Mouse (Mus musculus) CH12.LX (cell line): Measurements from ENCODE around the gene Arhgef40. TPM values are rescaled to one million over a fixed set of nuclear protein-coding genes. Genes with fewer than 3 reads are reported as not detected.

Experiments used
- DNase-seq: peaks from one replicate; pipeline ENCODE4 v3.0.0-alpha.2; 2013; ENCODE audit errors: extremely low read depth
- H3K27ac ChIP-seq: 2 replicates; pipeline ENCODE4 v1.5.1; 2012; ENCODE audit warnings: low read depth, mild to moderate bottlenecking, control low read depth, moderate library complexity; ENCODE audit not compliant: insufficient read depth
- H3K27me3 ChIP-seq: replicated peaks from 2 replicates; pipeline ENCODE3; 2012; ENCODE audit warnings: inconsistent platforms
- H3K36me3 ChIP-seq, 2 experiments: replicated peaks in 1 of 2; 2 replicates each; pipeline versions ENCODE3 to v1.6.1; 2012; ENCODE audit warnings: inconsistent platforms in 1 of 2, low read length in 1 of 2, mild to moderate bottlenecking in 1 of 2, mixed read lengths in 1 of 2, moderate library complexity in 1 of 2; ENCODE audit not compliant: control insufficient read depth in 1 of 2, insufficient read depth in 1 of 2
- H3K4me1 ChIP-seq, 2 experiments: 2 replicates each; pipeline ENCODE4 v1.6.1; 2012; ENCODE audit warnings: inconsistent platforms in 1 of 2, moderate library complexity in 1 of 2; ENCODE audit not compliant: insufficient read depth in 2 of 2, control insufficient read depth in 1 of 2
- H3K4me2 ChIP-seq: 2 replicates; pipeline ENCODE4 v1.6.1; 2012; ENCODE audit warnings: low read depth, mild to moderate bottlenecking, control low read depth; ENCODE audit not compliant: poor library complexity, insufficient read depth, severe bottlenecking
- H3K4me3 ChIP-seq, 3 experiments: fragments of 150-350 bp in 1 of 3; sonication (generic) in 1 of 3; replicated peaks in 1 of 3; 2 replicates each; pipeline versions ENCODE3 to v1.5.1; 2011 to 2012; ENCODE audit warnings: low read depth in 2 of 3, low read length in 2 of 3, mild to moderate bottlenecking in 2 of 3, moderate library complexity in 2 of 3, control low read depth in 1 of 3, improper control_type of control experiment in 1 of 3, inconsistent platforms in 1 of 3, mixed read lengths in 1 of 3; ENCODE audit not compliant: poor library complexity in 1 of 3
- H3K79me2 ChIP-seq: replicated peaks from 2 replicates; pipeline ENCODE4 v1.6.1; 2012; ENCODE audit warnings: mild to moderate bottlenecking, moderate library complexity; ENCODE audit not compliant: control insufficient read depth, poor library complexity, insufficient read depth, severe bottlenecking; ENCODE audit errors: extremely low read depth
- H3K9ac ChIP-seq: 2 replicates; pipeline ENCODE4 v1.6.1; 2012; ENCODE audit warnings: low read depth, mild to moderate bottlenecking, control low read depth, moderate library complexity; ENCODE audit not compliant: insufficient read depth
- H3K9me3 ChIP-seq: replicated peaks from 2 replicates; pipeline ENCODE3; 2012; ENCODE audit warnings: low read length, inconsistent platforms, mixed read lengths
- BHLHE40 ChIP-seq: IDR thresholded peaks from 2 replicates; pipeline ENCODE4 v1.6.1; 2011; ENCODE audit warnings: mild to moderate bottlenecking, low read depth, low read length, improper control_type of control experiment
- CHD1 ChIP-seq: IDR thresholded peaks from 2 replicates; pipeline ENCODE4 v1.6.1; 2012; ENCODE audit warnings: low read depth, low read length, improper control_type of control experiment, inconsistent platforms
- CTCF ChIP-seq, 2 experiments: IDR thresholded peaks in 1 of 2; conservative IDR thresholded peaks in 1 of 2; 2 replicates each; pipeline ENCODE4 v1.5.1; 2011 to 2012; ENCODE audit warnings: low read depth in 2 of 2, low read length in 2 of 2, improper control_type of control experiment in 1 of 2, inconsistent platforms in 1 of 2, mild to moderate bottlenecking in 1 of 2, moderate library complexity in 1 of 2
- ELF1 ChIP-seq: IDR thresholded peaks from 2 replicates; pipeline ENCODE4 v1.6.1; 2014; ENCODE audit warnings: low read depth, mild to moderate bottlenecking, inconsistent platforms, low read length, improper control_type of control experiment
- HCFC1 ChIP-seq: IDR thresholded peaks from 2 replicates; pipeline ENCODE4 v1.6.1; 2012; ENCODE audit warnings: low read depth, mild to moderate bottlenecking, inconsistent platforms, low read length, improper control_type of control experiment
- IRF4 ChIP-seq: IDR thresholded peaks from 2 replicates; pipeline ENCODE4 v1.6.1; 2014; ENCODE audit warnings: low read depth, mild to moderate bottlenecking, inconsistent platforms, low read length, improper control_type of control experiment
- JUN ChIP-seq: IDR thresholded peaks from 2 replicates; pipeline ENCODE4 v1.6.1; 2011; ENCODE audit warnings: low read depth, mild to moderate bottlenecking, low read length, improper control_type of control experiment, moderate library complexity; ENCODE audit not compliant: insufficient read depth
- JUND ChIP-seq: conservative IDR thresholded peaks from 2 replicates; pipeline ENCODE4 v1.6.1; 2011; ENCODE audit warnings: low read depth, low read length, improper control_type of control experiment
- MAX ChIP-seq: IDR thresholded peaks from 2 replicates; pipeline ENCODE4 v1.6.1; 2011; ENCODE audit warnings: low read length, improper control_type of control experiment
- MEF2A ChIP-seq: IDR thresholded peaks from 2 replicates; pipeline ENCODE4 v1.6.1; 2014; ENCODE audit warnings: low read depth, mild to moderate bottlenecking, inconsistent platforms, low read length, improper control_type of control experiment, borderline replicate concordance
- MXI1 ChIP-seq: IDR thresholded peaks from 2 replicates; pipeline ENCODE4 v1.6.1; 2011; ENCODE audit warnings: mild to moderate bottlenecking, low read depth, low read length, improper control_type of control experiment
- MYC ChIP-seq: IDR thresholded peaks from 2 replicates; pipeline ENCODE4 v1.6.1; 2011; ENCODE audit warnings: low read depth, mild to moderate bottlenecking, improper control_type of control experiment, low read length
- NELFE ChIP-seq: IDR thresholded peaks from 2 replicates; pipeline ENCODE4 v1.6.1; 2011; ENCODE audit warnings: low read depth, low read length, improper control_type of control experiment
- NRF1 ChIP-seq: IDR thresholded peaks from 2 replicates; pipeline ENCODE4 v1.6.1; 2014; ENCODE audit warnings: low read depth, mild to moderate bottlenecking, inconsistent platforms, low read length, improper control_type of control experiment, moderate library complexity
- PAX5 ChIP-seq: IDR thresholded peaks from 2 replicates; pipeline ENCODE4 v1.6.1; 2012; ENCODE audit warnings: low read length, inconsistent platforms, mixed read lengths
- POLR2A ChIP-seq: IDR thresholded peaks from 2 replicates; pipeline ENCODE4 v1.6.1; 2011; ENCODE audit warnings: low read depth, mild to moderate bottlenecking, improper control_type of control experiment, low read length
- RAD21 ChIP-seq: IDR thresholded peaks from 2 replicates; pipeline ENCODE4 v1.6.1; 2011; ENCODE audit warnings: low read depth, mild to moderate bottlenecking, low read length, improper control_type of control experiment, moderate library complexity
- RCOR1 ChIP-seq: conservative IDR thresholded peaks from 2 replicates; pipeline ENCODE4 v1.6.1; 2012; ENCODE audit warnings: low read depth, mild to moderate bottlenecking, inconsistent platforms, low read length, improper control_type of control experiment
- UBTF ChIP-seq: IDR thresholded peaks from 2 replicates; pipeline ENCODE4 v1.6.1; 2012; ENCODE audit warnings: low read depth, mild to moderate bottlenecking, inconsistent platforms, low read length, improper control_type of control experiment, moderate library complexity
- USF1 ChIP-seq: IDR thresholded peaks from 2 replicates; pipeline ENCODE4 v1.6.1; 2014; ENCODE audit warnings: low read depth, mild to moderate bottlenecking, inconsistent platforms, low read length, improper control_type of control experiment
- USF2 ChIP-seq: conservative IDR thresholded peaks from 2 replicates; pipeline ENCODE4 v1.6.1; 2011; ENCODE audit warnings: low read depth, low read length, improper control_type of control experiment
- ZMIZ1 ChIP-seq: IDR thresholded peaks from 2 replicates; pipeline ENCODE4 v1.6.1; 2012; ENCODE audit warnings: low read depth, mild to moderate bottlenecking, inconsistent platforms, low read length, improper control_type of control experiment
- ZNF384 ChIP-seq: IDR thresholded peaks from 2 replicates; pipeline ENCODE4 v1.6.1; 2012; ENCODE audit warnings: low read depth, low read length, improper control_type of control experiment, inconsistent platforms
- dilution Hi-C: fragments of 300-500 bp; cut with MboI; formaldehyde crosslinking; loops from 2 replicates; pipeline ENCODE4 v1.14.3; 2020; ENCODE audit warnings: low sequenced_read_pairs; ENCODE audit not compliant: extremely low pct_unique_long_range_greater_than_20kb, extremely low pct_ligation_motif_present
- in situ Hi-C: fragments of 300-500 bp; cut with MboI; formaldehyde crosslinking; loops from 3 replicates; pipeline ENCODE4 v1.14.3; 2019; ENCODE audit warnings: low sequenced_read_pairs, low pct_ligation_motif_present, low pct_unique_long_range_greater_than_20kb, mixed read lengths
- polyA plus RNA-seq: library from polyadenylated mRNA; unstranded; fragments of >175 nt; gene quantifications from 2 replicates; pipeline ENCODE4 v1.2.1, GENCODE M21; 2012; ENCODE audit warnings: low read depth; ENCODE audit not compliant: insufficient read length
- total RNA-seq, 2 experiments: library from RNA; depleted of rRNA; stranded (reverse); fragments of 300-350 nt in 1 of 2; fragments of >200 nt in 1 of 2; gene quantifications; 2 replicates each; pipeline ENCODE4 v1.2.3; 2012 to 2014

Arhgef40 gene
- total and polyA plus RNA-seq, 3 experiments = 0.62 to 3.8 (median 1.1) TPM

DNA sequence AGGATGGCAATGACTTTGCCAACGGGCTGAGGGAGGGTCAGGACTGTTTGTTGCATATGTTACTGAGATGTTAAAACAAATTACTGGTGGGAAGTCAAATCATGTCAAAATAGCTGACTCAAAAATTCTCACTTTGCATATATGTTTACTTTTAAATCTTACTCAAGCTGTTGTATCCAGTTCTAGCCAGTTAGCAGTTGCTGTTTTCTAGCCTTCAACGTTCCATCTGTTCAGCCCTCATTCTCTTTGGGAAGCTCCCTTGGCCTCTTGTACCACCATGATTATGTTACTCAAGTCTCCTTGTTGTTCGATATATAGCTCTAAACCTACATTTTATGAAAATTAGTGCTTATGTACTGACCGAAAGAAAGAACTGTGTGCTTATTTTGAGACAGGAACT is 41.8 kb downstream of the Arhgef40 start:
- dilution Hi-C loops = no loop called here
- no peak for TF ChIP-seq HCFC1
- TF ChIP-seq PAX5 = no peak
- no peak for TF ChIP-seq POLR2A
- no peak for TF ChIP-seq JUN
- DNase-seq = no peak

GRCm38 (mm10) chr14:52035926-52036325 is 51.4 kb downstream of the Arhgef40 start:
- DNase-seq = no peak
- H3K9ac ChIP-seq = no peak overlapping the region
- no peaks in the 10 kb centered on the region for H3K9me3 ChIP-seq
- no peaks in the 10 kb centered on the region for H3K79me2 ChIP-seq
- in situ Hi-C loops (no loop called here), dilution Hi-C loops (no loop called here)
- H3K4me1 ChIP-seq = no peaks in the 10 kb centered on the region
- no peak overlapping the region for H3K4me2 ChIP-seq
- peaks cover 3% of the 10 kb centered on the region for H3K27me3 ChIP-seq
- H3K36me3 ChIP-seq = no peaks in the 10 kb centered on the region
- TF ChIP-seq HCFC1 = no peak
- no peak for TF ChIP-seq NELFE
- TF ChIP-seq USF2 = no peak
- TF ChIP-seq NRF1 = no peak
- no peak for TF ChIP-seq RCOR1
- TF ChIP-seq MYC = no peak
- no peak for TF ChIP-seq ELF1
- no peak for TF ChIP-seq MEF2A
- TF ChIP-seq CHD1 = no peak
- TF ChIP-seq BHLHE40 = no peak
- H3K4me3 ChIP-seq = no peak overlapping the region
- H3K27ac ChIP-seq = no peak overlapping the region

More for the DNA sequence above, 41.8 kb downstream of the Arhgef40 start:
- Histone ChIP-seq H3K27ac (no peak overlapping the region), H3K4me3 (no peak overlapping the region), H3K9ac (no peak overlapping the region), H3K79me2 (no peaks in the 10 kb centered on the region), H3K4me1 (peaks cover 7 to 21% of the 10 kb centered on the region in 2 experiments; a peak in 3 of 4 replicates), H3K27me3 (no peaks in the 10 kb centered on the region), H3K4me2 (no peak overlapping the region), H3K9me3 (no peaks in the 10 kb centered on the region), H3K36me3 (no peaks in the 10 kb centered on the region)
- in situ Hi-C loops = no loop called here

GRCm38 (mm10) chr14:52039332-52039731 is 54.8 kb downstream of the Arhgef40 start:
- DNase-seq = no peak
- H3K4me1 ChIP-seq = peaks cover 0 to 4% of the 10 kb centered on the region in 2 experiments; a peak in 1 of 4 replicates
- H3K9me3 ChIP-seq = no peaks in the 10 kb centered on the region
- H3K4me2 ChIP-seq = no peak overlapping the region
- H3K9ac ChIP-seq = no peak overlapping the region
- no peak overlapping the region for H3K4me3 ChIP-seq
- no peaks in the 10 kb centered on the region for H3K36me3 ChIP-seq
- no peak for TF ChIP-seq USF2
- no peak for TF ChIP-seq USF1
- TF ChIP-seq JUND = no peak
- TF ChIP-seq JUN = no peak
- no peak for TF ChIP-seq MXI1
- TF ChIP-seq HCFC1 = no peak
- no peak for TF ChIP-seq BHLHE40
- TF ChIP-seq IRF4 = no peak
- no peak for TF ChIP-seq PAX5
- TF ChIP-seq MAX = no peak
- no peak for TF ChIP-seq MEF2A
- TF ChIP-seq ZNF384 = no peak
- TF ChIP-seq NRF1 = no peak
- no peak for TF ChIP-seq UBTF
- TF ChIP-seq ZMIZ1 = no peak
- TF ChIP-seq CTCF (conservative IDR thresholded peaks at IDR 0.05 in 1 of 2, IDR thresholded peaks at IDR 0.05 in 1 of 2; ENCODE audit: low read depth in 2 of 2, low read length in 2 of 2) = no peak
- no peak for TF ChIP-seq RAD21
- no peak for TF ChIP-seq ELF1
- H3K27ac ChIP-seq = no peak overlapping the region
- dilution Hi-C loops = no loop called here
- H3K27me3 ChIP-seq = peaks cover 4% of the 10 kb centered on the region
- in situ Hi-C loops = no loop called here
- H3K79me2 ChIP-seq = no peaks in the 10 kb centered on the region
